Mouse (Mus musculus): ENCODE data around the gene BC017158.
"Not testable (repeated sequence)": the region's sequence is repeated elsewhere in the genome, so short reads cannot be mapped to it uniquely, and the experiment has no call there.

DNA sequence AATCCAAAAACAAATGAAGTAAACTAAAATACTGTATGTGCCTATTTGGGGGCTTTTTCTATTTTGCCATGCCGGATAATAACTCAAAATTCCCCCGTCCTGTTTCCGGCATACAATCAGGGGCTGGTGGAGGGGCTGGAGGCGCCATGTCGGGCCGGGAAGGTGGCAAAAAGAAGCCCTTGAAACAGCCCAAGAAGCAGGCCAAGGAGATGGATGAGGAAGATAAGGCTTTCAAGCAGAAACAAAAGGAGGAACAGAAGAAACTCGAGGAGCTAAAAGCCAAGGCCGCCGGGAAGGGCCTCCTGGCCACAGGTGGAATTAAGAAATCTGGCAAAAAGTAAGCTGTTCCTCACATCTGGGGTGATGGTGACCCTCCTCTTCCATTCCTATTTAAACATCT is 42.4 kb upstream of the BC017158 start:
- TF ChIP-seq POLR2A (IDR thresholded peaks at IDR 0.05; ENCODE audit: control insufficient read depth, extremely low read depth, insufficient read depth, low read length, poor library complexity); CTCF (IDR thresholded peaks at IDR 0.05; ENCODE audit: borderline replicate concordance, control insufficient read depth, extremely low read depth, insufficient read depth, low read length, poor library complexity): not testable (repeated sequence)
